Mouse (Mus musculus): Measurements from ENCODE around the gene Tardbp. TPM values are rescaled to one million over a fixed set of nuclear protein-coding genes. Genes with fewer than 3 reads are reported as not detected.

Tardbp gene
- polyA plus RNA-seq, 1 experiment, result 109 TPM

DNA sequence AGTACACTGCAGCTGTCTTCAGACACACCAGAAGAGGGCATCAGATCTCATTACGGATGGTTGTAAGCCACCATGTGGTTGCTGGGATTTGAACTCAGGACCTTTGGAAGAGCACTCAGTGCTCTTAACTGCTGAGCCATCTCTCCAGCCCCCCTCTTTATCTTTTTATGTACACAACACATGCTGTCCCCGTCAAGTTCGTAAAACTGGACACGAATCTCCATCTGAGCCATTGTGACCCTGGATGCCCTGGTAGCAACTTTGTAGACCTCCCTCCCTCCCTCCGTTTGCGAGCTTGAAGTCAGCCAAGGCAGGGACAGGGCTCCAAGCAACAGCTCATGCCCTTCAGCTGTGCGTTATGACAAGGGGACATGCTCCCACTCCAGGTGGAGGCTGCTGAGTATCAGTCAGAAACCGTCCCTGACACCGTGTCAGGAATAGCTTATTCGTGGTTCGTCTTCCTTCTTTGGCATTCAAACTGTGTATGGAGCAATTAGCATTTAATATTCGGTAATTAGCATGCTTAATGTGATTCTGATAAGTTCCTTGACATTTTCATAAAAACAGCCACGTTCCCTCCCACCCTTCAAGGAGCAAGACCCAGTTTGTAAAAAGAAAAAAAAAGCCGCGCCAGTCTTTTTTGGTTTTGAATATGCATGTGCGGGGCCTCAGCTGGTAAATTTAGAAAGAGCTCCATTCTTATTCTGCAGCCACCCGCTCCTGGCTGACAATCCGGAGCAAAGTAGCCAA is 36.2 kb downstream of the Tardbp start:
- H3K4me3 ChIP-seq, result peak overlapping the region; percentile 84
- TF ChIP-seq USF1 (IDR thresholded peaks at IDR 0.05; ENCODE audit: low read depth) (no peak), POLR2A (IDR thresholded peaks at IDR 0.05; ENCODE audit: insufficient read length, low read depth) (no peak), E2F4 (IDR thresholded peaks at IDR 0.05; ENCODE audit: insufficient read depth) (no peak), CEBPB (IDR thresholded peaks at IDR 0.05; ENCODE audit: insufficient read depth, poor library complexity, severe bottlenecking) (no peak), TCF3 (IDR thresholded peaks at IDR 0.05; ENCODE audit: insufficient read length, low read depth) (no peak), SRF (IDR thresholded peaks at IDR 0.05; ENCODE audit: control insufficient read depth, insufficient read length, low read depth) (no peak), POLR2AphosphoS2 (IDR thresholded peaks at IDR 0.05; ENCODE audit: insufficient read length, low read depth) (no peak), MAX (IDR thresholded peaks at IDR 0.05; ENCODE audit: low read depth) (no peak), MYOG (IDR thresholded peaks at IDR 0.05; ENCODE audit: control insufficient read depth in 1 of 3, insufficient read depth in 1 of 3, insufficient read length in 2 of 3, low read depth in 2 of 3) (no peak), MYOD1 (IDR thresholded peaks at IDR 0.05; ENCODE audit: control insufficient read depth in 1 of 3, insufficient read length in 2 of 3, low read depth in 2 of 3) (no peak), REST (IDR thresholded peaks at IDR 0.05; ENCODE audit: insufficient read depth, insufficient read length) (no peak), TCF12 (IDR thresholded peaks at IDR 0.05; ENCODE audit: insufficient read depth, poor library complexity, severe bottlenecking) (no peak)
- peaks cover 6% of the 10 kb centered on the region for H3K36me3 ChIP-seq (ENCODE audit: control insufficient read depth, insufficient read depth)
- H3K79me2 ChIP-seq (ENCODE audit: control insufficient read depth, insufficient read depth), result peaks cover 17% of the 10 kb centered on the region
- H3K27me3 ChIP-seq (ENCODE audit: control insufficient read depth, insufficient read depth, insufficient read length), result no peaks in the 10 kb centered on the region
- peak overlapping the region; percentile 95 for H3ac ChIP-seq (ENCODE audit: control insufficient read depth, insufficient read length)
- H3K4me2 ChIP-seq (ENCODE audit: low read depth), result peak overlapping the region; percentile 91

DNA sequence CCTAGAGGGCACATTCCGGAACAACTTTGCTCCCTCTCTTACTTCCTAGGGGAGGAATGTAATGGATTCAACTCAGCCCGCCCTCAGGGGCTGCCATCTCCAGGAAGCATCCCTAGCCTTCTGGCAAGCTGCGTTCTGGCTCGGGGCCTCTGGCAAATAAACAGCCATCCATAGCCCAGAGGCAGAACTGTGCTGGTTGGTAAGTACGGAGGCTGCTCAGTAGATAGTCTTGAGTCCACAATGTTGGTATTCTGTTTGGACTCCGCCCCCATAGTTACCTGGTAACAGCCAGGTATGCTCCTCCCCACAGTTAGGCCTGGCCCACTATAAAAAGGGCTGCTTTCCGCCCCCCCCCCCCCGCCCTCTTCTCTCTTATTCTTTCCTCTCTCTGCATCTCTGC is 37.3 kb downstream of the Tardbp start:
- Histone ChIP-seq H3K27me3 (ENCODE audit: control insufficient read depth, insufficient read depth, insufficient read length) (no peaks in the 10 kb centered on the region), H3ac (ENCODE audit: control insufficient read depth, insufficient read length) (no peak overlapping the region), H3K79me2 (ENCODE audit: control insufficient read depth, insufficient read depth) (peaks cover 17% of the 10 kb centered on the region), H3K4me2 (ENCODE audit: low read depth) (no peak overlapping the region), H3K36me3 (ENCODE audit: control insufficient read depth, insufficient read depth) (peaks cover 6% of the 10 kb centered on the region), H3K4me3 (no peak overlapping the region)
- no peak for TF ChIP-seq REST (IDR thresholded peaks at IDR 0.05; ENCODE audit: insufficient read depth, insufficient read length)
- no peak for TF ChIP-seq E2F4 (IDR thresholded peaks at IDR 0.05; ENCODE audit: insufficient read depth)
- TF ChIP-seq MYOG (IDR thresholded peaks at IDR 0.05; ENCODE audit: control insufficient read depth in 1 of 3, insufficient read depth in 1 of 3, insufficient read length in 2 of 3, low read depth in 2 of 3), result no peak
- TF ChIP-seq MAX (IDR thresholded peaks at IDR 0.05; ENCODE audit: low read depth), result no peak
- TF ChIP-seq MYOD1 (IDR thresholded peaks at IDR 0.05; ENCODE audit: control insufficient read depth in 1 of 3, insufficient read length in 2 of 3, low read depth in 2 of 3), result no peak
- TF ChIP-seq POLR2A (IDR thresholded peaks at IDR 0.05; ENCODE audit: insufficient read length, low read depth), result no peak
- no peak for TF ChIP-seq TCF12 (IDR thresholded peaks at IDR 0.05; ENCODE audit: insufficient read depth, poor library complexity, severe bottlenecking)
- no peak for TF ChIP-seq TCF3 (IDR thresholded peaks at IDR 0.05; ENCODE audit: insufficient read length, low read depth)
- TF ChIP-seq USF1 (IDR thresholded peaks at IDR 0.05; ENCODE audit: low read depth), result no peak
- no peak for TF ChIP-seq POLR2AphosphoS2 (IDR thresholded peaks at IDR 0.05; ENCODE audit: insufficient read length, low read depth)

DNA sequence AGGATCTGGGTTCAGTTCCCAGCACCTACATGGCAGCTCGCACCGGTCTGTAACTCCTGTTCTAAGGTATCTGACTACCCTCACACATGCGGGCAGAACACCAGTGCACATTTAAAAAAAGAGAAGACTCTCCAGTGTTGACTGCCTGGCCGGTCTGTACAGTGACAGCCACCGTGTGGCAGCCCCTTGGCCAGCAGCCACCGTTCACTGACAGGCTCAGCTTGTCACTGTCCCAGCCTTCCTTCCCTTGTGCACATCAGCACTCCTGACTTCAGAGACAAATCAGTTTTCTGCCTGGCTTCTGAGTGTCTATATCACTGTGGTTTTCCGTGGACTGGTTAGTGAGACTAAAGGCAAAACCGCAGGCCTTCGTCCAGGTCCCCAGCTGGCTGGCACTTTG is 38.0 kb downstream of the Tardbp start:
- Histone ChIP-seq H3K36me3 (ENCODE audit: control insufficient read depth, insufficient read depth) (peaks cover 2% of the 10 kb centered on the region), H3K4me2 (ENCODE audit: low read depth) (no peak overlapping the region), H3K4me3 (no peak overlapping the region), H3K27me3 (ENCODE audit: control insufficient read depth, insufficient read depth, insufficient read length) (no peaks in the 10 kb centered on the region), H3K79me2 (ENCODE audit: control insufficient read depth, insufficient read depth) (peaks cover 17% of the 10 kb centered on the region), H3ac (ENCODE audit: control insufficient read depth, insufficient read length) (no peak overlapping the region)
- no peak for TF ChIP-seq POLR2AphosphoS2 (IDR thresholded peaks at IDR 0.05; ENCODE audit: insufficient read length, low read depth)
- TF ChIP-seq REST (IDR thresholded peaks at IDR 0.05; ENCODE audit: insufficient read depth, insufficient read length), result no peak

DNA sequence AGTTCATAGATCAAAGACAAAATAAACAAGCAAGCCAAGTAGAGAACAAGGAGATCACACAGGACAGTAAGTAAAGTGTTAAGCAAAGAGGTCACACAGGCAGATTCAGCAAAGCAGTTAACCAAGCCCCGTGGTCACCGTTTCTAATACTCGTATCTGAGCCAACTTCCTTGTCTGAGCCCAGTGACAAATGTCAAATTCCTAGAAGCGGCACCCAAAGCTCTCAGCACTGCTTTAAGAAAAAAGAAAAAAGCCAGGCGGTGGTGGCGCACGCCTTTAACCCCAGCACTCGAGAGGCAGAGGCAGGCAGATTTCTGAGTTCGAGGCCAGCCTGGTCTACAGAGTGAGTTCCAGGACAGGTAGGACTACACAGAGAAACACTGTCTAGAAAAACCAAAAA is 40.2 kb downstream of the Tardbp start:
- H3K27me3 ChIP-seq (ENCODE audit: control insufficient read depth, insufficient read depth, insufficient read length), result no peaks in the 10 kb centered on the region

DNA sequence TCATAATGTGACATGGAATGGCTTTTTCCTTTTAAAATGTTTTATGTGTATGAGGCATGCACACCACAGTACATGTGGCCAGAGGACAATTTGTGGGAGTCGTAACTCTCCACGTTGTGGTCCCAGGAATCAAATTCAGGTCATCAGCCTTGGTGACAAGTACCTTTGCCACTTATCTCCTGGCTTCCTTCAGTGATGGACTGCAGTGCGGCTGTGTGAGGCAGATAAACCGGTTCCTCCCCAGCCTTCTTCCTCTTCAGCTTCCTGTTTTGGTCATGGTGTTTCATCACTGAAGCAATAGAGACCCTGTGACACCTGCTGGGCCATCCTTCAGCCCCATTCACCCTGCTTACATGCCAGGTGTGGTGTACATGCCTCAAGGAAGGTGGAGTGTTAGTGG is 43.6 kb downstream of the Tardbp start:
- no peak for TF ChIP-seq MYOD1 (IDR thresholded peaks at IDR 0.05; ENCODE audit: control insufficient read depth in 1 of 3, insufficient read length in 2 of 3, low read depth in 2 of 3)
- no peak for TF ChIP-seq SRF (IDR thresholded peaks at IDR 0.05; ENCODE audit: control insufficient read depth, insufficient read length, low read depth)
- TF ChIP-seq TCF12 (IDR thresholded peaks at IDR 0.05; ENCODE audit: insufficient read depth, poor library complexity, severe bottlenecking), result no peak
- TF ChIP-seq POLR2A (IDR thresholded peaks at IDR 0.05; ENCODE audit: insufficient read length, low read depth), result no peak
- no peak for TF ChIP-seq MAX (IDR thresholded peaks at IDR 0.05; ENCODE audit: low read depth)
- no peak for TF ChIP-seq CEBPB (IDR thresholded peaks at IDR 0.05; ENCODE audit: insufficient read depth, poor library complexity, severe bottlenecking)
- TF ChIP-seq POLR2AphosphoS2 (IDR thresholded peaks at IDR 0.05; ENCODE audit: insufficient read length, low read depth), result no peak
- no peak for TF ChIP-seq REST (IDR thresholded peaks at IDR 0.05; ENCODE audit: insufficient read depth, insufficient read length)
- TF ChIP-seq USF1 (IDR thresholded peaks at IDR 0.05; ENCODE audit: low read depth), result no peak
- no peak for TF ChIP-seq TCF3 (IDR thresholded peaks at IDR 0.05; ENCODE audit: insufficient read length, low read depth)
- TF ChIP-seq MYOG (IDR thresholded peaks at IDR 0.05; ENCODE audit: control insufficient read depth in 1 of 3, insufficient read depth in 1 of 3, insufficient read length in 2 of 3, low read depth in 2 of 3), result no peak
- TF ChIP-seq E2F4 (IDR thresholded peaks at IDR 0.05; ENCODE audit: insufficient read depth), result no peak
- Histone ChIP-seq H3ac (ENCODE audit: control insufficient read depth, insufficient read length) (no peak overlapping the region), H3K4me3 (no peak overlapping the region), H3K36me3 (ENCODE audit: control insufficient read depth, insufficient read depth) (peaks cover 6% of the 10 kb centered on the region), H3K4me2 (ENCODE audit: low read depth) (no peak overlapping the region), H3K79me2 (ENCODE audit: control insufficient read depth, insufficient read depth) (no peaks in the 10 kb centered on the region), H3K27me3 (ENCODE audit: control insufficient read depth, insufficient read depth, insufficient read length) (no peaks in the 10 kb centered on the region)

More for the DNA sequence above, 40.2 kb downstream of the Tardbp start:
- Histone ChIP-seq H3ac (ENCODE audit: control insufficient read depth, insufficient read length) (no peak overlapping the region), H3K36me3 (ENCODE audit: control insufficient read depth, insufficient read depth) (no peaks in the 10 kb centered on the region), H3K4me3 (no peak overlapping the region), H3K4me2 (ENCODE audit: low read depth) (no peak overlapping the region), H3K79me2 (ENCODE audit: control insufficient read depth, insufficient read depth) (no peaks in the 10 kb centered on the region)
- TF ChIP-seq MYOG (IDR thresholded peaks at IDR 0.05; ENCODE audit: control insufficient read depth in 1 of 3, insufficient read depth in 1 of 3, insufficient read length in 2 of 3, low read depth in 2 of 3) (no peak), SRF (IDR thresholded peaks at IDR 0.05; ENCODE audit: control insufficient read depth, insufficient read length, low read depth) (no peak), USF1 (IDR thresholded peaks at IDR 0.05; ENCODE audit: low read depth) (no peak), TCF12 (IDR thresholded peaks at IDR 0.05; ENCODE audit: insufficient read depth, poor library complexity, severe bottlenecking) (no peak)
